Mouse (Mus musculus) neural tube, embryonic 10.5 days (tissue): ENCODE data around the gene Tyw3.
A peak's percentile ranks its signal among the peaks of the same experiment; 100 is the strongest.
"Not testable (repeated sequence)": the region's sequence is repeated elsewhere in the genome, so short reads cannot be mapped to it uniquely, and the experiment has no call there.

Experiments
- DNase-seq: peaks from one replicate; pipeline ENCODE4 v3.0.0-alpha.2; 2017; ENCODE audit warnings: low spot score; ENCODE audit errors: extremely low spot score

Tyw3 gene

DNA sequence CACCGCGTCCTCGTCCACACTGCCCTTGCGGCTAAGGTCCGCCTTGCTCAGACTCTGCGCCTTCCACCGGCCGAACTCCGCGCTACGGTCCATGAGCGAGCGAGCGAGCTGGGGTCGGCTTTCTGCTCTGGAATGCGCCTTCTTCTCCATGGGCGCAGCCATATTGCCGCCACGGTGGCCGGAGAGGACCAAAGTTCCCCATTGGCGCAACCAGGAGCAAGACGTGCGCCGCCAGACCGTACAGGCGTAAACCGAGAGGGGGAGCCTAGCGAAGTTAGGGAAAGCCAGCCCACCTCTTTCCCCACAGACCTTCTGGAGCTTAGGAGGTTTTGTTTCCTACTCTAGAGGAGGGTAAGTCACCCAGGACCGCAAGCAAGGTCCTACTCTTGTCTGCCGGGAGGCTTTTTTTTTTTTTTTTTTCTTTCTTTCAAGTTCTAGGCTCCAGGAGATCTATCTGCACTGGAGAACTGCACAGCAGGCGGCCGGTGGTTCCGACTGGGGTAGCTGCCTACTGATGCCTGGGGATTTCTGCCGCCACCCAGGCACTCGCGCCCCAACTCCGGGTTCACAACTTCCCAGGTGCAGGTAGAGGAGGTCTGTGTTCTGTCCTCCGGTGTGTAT is at the start of gene Tyw3:
Gene Tyw3, minus strand, starts transcription at position 171 of the 621 bp plus-strand sequence.
- peak; percentile 97 for DNase-seq

GRCm38 (mm10) chr3:154633091-154633490 is 36.2 kb upstream of the Tyw3 start:
- no peak for DNase-seq

GRCm38 (mm10) chr3:154631281-154631680 is 34.4 kb upstream of the Tyw3 start:
- not testable (repeated sequence) for DNase-seq

DNA sequence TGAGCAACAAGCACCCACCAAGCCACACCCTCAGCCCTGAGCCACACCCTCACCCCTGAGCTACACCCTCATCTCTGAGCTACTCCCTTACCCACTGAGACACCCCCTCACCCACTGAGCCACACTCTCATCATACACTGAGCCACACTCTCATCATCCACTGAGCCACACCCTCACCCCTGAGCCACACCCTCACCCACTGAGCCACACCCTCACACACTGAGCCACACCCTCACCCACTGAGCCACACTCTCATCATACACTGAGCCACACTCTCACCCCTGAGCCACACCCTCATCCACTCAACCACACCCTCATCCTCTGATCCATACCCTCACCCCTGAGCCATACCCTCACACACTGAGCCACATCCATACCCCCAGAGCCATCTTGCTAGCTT is 31.4 kb upstream of the Tyw3 start:
- no peak for DNase-seq

- DNase-seq: no peak
Measured at GRCm38 (mm10) chr3:154616106-154616505, 19.2 kb upstream of the Tyw3 start.

- no peak for DNase-seq
Measured at GRCm38 (mm10) chr3:154615304-154615703, 18.4 kb upstream of the Tyw3 start.

DNA sequence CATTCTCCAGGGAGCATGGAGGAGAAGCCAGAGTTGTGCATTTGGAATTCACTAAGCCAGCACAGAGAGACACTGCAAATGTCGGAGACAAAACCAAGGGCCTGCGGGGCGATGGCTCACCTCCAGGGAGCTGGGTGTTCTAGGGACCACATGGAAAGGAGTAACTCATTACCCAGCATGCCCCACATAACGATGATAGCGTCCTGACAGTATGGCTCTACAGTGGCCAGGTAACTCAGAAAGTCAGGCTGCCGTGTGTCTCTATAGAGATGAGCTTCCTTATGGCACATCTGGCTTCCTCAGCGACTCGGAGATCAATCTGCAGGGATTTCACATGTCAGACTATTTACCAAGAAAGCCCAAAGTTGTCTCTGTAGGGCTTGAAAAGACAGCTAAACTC is 17.9 kb upstream of the Tyw3 start:
- DNase-seq: no peak

- no peak for DNase-seq
Measured at GRCm38 (mm10) chr3:154611888-154612287, 15.0 kb upstream of the Tyw3 start.

DNA sequence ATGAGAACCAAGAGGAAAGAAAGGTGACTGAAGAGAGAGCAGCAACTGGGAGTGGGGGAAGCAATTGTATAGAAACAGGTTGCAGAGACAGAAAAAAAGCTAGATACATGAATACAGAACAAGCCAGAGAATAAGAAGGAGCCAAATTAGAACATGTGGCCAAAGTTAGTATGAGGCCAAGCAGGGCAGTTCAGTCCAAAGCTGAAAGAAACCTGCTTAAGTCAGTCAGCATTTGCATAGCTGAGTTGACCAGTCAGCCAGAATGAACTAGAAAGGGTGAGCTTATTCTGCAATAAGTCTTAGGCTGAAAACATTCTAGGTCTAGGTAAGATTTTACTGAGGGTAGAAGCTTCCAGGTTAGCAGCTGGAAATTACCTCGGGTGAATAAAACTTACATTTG is 11.0 kb upstream of the Tyw3 start:
- DNase-seq: no peak

GRCm38 (mm10) chr3:154604871-154605270 is 8.0 kb upstream of the Tyw3 start:
- DNase-seq: no peak

DNA sequence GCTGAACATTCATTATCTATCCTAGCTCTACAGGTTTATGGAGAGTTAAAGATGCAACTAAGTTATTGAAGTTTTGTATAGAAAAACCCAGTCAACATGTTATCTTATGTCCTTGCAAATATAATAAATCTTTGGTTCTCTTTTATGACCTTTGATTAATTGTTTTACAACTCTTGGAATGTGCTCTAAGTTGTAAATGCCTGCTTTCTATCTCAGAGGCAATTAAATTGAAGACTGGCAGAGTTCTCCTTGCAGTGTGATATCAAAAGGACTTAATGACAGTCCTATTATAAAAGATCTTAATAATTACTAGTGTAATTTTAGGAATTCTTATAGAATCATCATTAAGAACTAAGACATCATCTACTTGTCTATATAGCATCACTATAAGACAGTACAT is 5.2 kb upstream of the Tyw3 start:
- no peak for DNase-seq

DNA sequence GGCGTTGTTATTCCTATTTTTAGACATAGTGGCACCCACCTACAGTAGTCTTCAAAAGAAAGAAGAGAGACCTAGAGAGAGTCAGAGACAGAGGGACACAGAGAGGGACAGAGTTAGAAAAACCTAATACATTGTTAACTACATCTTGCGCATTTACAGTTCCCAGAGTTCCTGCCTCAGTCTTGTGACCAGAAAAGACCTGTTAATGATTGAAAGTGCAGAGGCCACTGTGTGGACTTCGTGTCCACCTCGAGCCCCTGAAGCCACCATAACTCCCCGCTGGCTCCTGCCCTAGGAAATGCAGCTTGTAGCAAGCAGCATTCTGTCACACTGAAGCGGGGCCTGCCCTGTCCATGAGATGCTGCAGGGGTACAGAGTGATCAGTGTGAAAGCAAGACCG is 657 bp upstream of the Tyw3 start:
- peak; percentile 22 for DNase-seq

GRCm38 (mm10) chr3:154596488-154596933 is 393 bp downstream of the Tyw3 start, which contains the start of gene Cryz:
Cryz (plus strand) TSS chr3:154596711.
- peak; percentile 95 for DNase-seq

GRCm38 (mm10) chr3:154594156-154594555 is 2.7 kb downstream of the Tyw3 start:
- no peak for DNase-seq

- no peak for DNase-seq
Measured at GRCm38 (mm10) chr3:154593596-154593995, 3.3 kb downstream of the Tyw3 start.

DNA sequence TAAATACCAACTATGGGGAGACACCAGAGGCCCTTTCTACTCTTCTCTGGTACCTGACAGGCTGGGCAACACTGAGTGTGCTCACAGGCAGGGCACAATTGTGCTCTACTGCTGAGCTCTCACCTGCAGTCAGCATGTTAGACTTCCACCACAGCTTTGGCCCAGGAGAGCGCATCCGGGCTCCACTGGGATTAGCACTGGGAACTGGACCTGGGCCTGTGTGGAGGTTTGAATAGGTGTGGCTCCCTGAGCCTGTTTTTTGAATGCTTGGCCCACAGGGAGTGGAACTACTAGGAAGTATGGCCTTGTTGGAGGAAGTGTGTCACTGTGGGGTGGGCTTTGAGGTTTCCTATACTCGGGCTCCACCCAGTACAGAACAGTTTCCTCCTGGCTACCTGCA is 5.3 kb downstream of the Tyw3 start:
- no peak for DNase-seq

- DNase-seq: no peak
Measured at GRCm38 (mm10) chr3:154590971-154591370, 5.9 kb downstream of the Tyw3 start.

DNA sequence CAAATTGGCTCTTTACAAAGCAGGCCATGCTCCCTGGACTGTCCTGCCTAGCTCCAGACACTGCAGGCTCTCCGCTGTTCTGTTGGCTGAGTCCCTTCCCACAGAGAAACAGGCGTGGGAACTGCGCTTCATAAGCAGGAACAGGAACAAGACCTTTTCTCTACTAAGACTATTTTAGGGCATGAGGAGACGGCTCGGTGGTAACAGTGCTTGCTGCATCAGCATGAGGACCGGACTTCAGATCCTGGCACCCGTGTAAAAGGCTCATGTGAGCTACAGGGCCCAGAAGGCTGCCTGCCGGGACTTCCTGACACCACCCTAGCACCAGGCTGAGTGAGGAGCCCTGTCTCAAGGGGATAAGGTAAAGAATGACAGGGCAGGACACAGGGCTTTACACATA is 12.6 kb downstream of the Tyw3 start:
- DNase-seq: no peak

DNA sequence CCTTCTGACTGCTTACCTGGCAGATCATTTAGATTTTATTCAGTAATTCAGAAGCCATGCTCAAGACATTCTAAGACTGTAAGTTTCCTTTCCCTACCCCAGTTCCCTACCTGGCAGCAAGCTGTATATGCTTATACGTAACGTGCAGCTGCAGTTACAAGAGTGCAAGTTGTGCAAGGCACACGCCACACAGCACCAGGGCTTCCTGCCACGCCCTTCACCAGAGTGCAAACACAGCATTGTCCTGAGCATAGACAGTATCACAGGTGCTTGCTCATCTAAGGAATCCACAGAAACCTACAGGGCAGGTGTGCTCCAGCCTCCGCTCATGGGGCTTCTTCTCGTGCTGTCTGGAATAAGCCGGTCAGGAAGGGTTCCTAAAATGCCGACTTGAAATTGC is 19.0 kb downstream of the Tyw3 start:
- DNase-seq: no peak

DNA sequence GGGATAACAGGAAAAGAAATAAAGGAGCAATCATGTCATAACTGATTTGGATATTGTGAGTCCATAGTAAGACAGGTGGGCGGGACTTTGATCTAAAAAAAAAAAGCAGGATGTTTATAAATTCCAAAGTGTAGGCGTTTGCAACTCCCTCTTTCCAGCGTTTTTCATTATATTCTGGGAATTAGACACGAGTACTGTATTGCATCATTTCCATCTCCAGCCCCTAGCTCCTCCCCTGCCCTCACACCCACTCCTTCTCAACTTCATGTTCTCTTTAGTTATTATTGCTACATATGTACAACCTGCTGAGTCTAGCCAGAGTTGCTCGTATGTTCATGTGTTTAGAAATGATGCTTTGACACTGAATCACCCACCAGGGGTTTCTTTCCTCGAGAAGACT is 23.2 kb downstream of the Tyw3 start:
- DNase-seq: no peak

- DNase-seq: peak; percentile 81
Measured at GRCm38 (mm10) chr3:154572341-154572972, 24.4 kb downstream of the Tyw3 start.

GRCm38 (mm10) chr3:154570786-154571185 is 26.1 kb downstream of the Tyw3 start:
- DNase-seq: no peak

DNA sequence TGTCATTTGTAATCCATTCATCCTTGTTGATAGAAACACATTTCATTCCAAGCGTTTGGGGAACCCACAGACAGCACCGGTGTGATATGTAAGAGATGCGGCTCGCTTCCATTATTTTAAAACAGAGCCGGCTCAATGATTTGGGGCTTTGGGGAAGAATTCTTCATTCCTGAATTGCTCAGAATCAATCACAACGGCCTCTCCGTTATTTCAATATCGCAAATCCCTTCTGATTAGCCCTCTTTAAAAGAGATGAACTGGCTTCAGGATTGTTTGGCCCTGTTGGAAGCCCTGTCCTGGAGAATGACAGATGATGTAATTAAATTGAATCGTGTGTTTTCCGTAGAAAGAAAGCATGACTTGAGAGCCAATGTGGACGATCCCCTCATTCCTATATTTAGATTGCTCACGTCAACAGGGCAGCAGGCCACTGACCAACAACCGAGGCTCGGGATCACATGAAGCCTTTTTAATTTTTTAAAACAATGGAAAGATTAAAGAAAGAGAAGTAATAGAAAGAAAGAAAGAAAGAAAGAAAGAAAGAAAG is 26.8 kb downstream of the Tyw3 start:
- DNase-seq: peak; percentile 19
